Mouse (Mus musculus) heart, adult 2 months (tissue): Measurements from ENCODE around the gene Lmbrd2.

Source experiments
- CTCF ChIP-seq: fragments of 200-600 bp; IDR thresholded peaks from 2 replicates; pipeline ENCODE4 v1.8.1; 2022; ENCODE audit warnings: antibody characterized with exemption, mild to moderate bottlenecking, moderate library complexity
- POLR2A ChIP-seq: fragments of 200-500 bp; IDR thresholded peaks from 2 replicates; pipeline ENCODE4 v1.6.1; 2011; ENCODE audit warnings: mild to moderate bottlenecking, low read depth, low read length, control low read depth; ENCODE audit not compliant: insufficient read depth

GRCm38 (mm10) chr15:9162557-9163070, 22.3 kb downstream of the Lmbrd2 start:
- no peak for TF ChIP-seq CTCF
- no peak for TF ChIP-seq POLR2A
